Mouse (Mus musculus): ENCODE data around the gene Ntm.

GRCm38 (mm10) chr9:29087171-29087570, 875.8 kb downstream of the Ntm start:
- TF ChIP-seq CTCF (IDR thresholded peaks at IDR 0.05; ENCODE audit: control insufficient read depth, insufficient read depth, low read length) (no peak), POLR2A (IDR thresholded peaks at IDR 0.05; ENCODE audit: borderline replicate concordance, control insufficient read depth, low read depth, low read length) (no peak)

Measured in bone marrow, adult 2 months (tissue).